Mouse (Mus musculus): ENCODE results near the gene Gtf2h1. TPM values are rescaled to one million over a fixed set of nuclear protein-coding genes. Genes with fewer than 3 reads are reported as not detected.

Gene Gtf2h1
- total RNA-seq (2023): 10 to 100 TPM; 29.5 to 37.0 TPM

GRCm38 (mm10) chr7:46795287-46796205 lies at the start of gene Gtf2h1, which contains the start of gene Hps5:
Gtf2h1 (plus strand) TSS chr7:46796103.
Hps5 (minus strand) TSS chr7:46796064.

GRCm38 (mm10) chr7:46751490-46751889 lies 44.4 kb upstream of the Gtf2h1 start, which contains the start of gene Saa2:
Saa2 (plus strand) TSS chr7:46751790.

GRCm38 (mm10) chr7:46840787-46841525 lies 45.1 kb downstream of the Gtf2h1 start, which contains the start of gene Ldha:
Ldha (plus strand) TSS chr7:46841475.

GRCm38 (mm10) chr7:46860996-46861395 lies 65.1 kb downstream of the Gtf2h1 start, which contains the start of gene Ldhc:
Ldhc (plus strand) TSS chr7:46861203.

Other genes starting within 250 kb of the Gtf2h1 start
- 1 to 10 TPM; 6.5 to 9.2 TPM for gene Sergef, start 156.3 kb upstream of the Gtf2h1 start, total RNA-seq (2023)
- gene Tph1, start 123.6 kb upstream of the Gtf2h1 start, total RNA-seq (2023): not detected
- gene Saal1, start 85.4 kb upstream of the Gtf2h1 start, total RNA-seq (2023): 1 to 10 TPM; 6.3 to 8.9 TPM
- under 1 TPM; 0.46 to 0.76 TPM for gene Saa3, start 80.4 kb upstream of the Gtf2h1 start, total RNA-seq (2023)
- not detected for gene Saa4, start 63.5 kb upstream of the Gtf2h1 start, total RNA-seq (2023)
- not detected for gene Saa1, start 53.1 kb upstream of the Gtf2h1 start, total RNA-seq (2023)
- not detected for gene Saa2, start 44.3 kb upstream of the Gtf2h1 start, total RNA-seq (2023)
- 10 to 100 TPM; 33.9 to 37.3 TPM for gene Hps5, start within 50 bp of the Gtf2h1 start, total RNA-seq (2023)
- 100 to 1,000 TPM; 360 to 389 TPM for gene Ldha, start 45.4 kb downstream of the Gtf2h1 start, total RNA-seq (2023)
- gene Ldhc, start 65.1 kb downstream of the Gtf2h1 start, total RNA-seq (2023): 1 to 10 TPM in 1 of 2 experiments, not detected in 1; 2.0 TPM
- gene Tsg101, start 123.9 kb downstream of the Gtf2h1 start, total RNA-seq (2023): 10 to 100 TPM; 49.7 to 52.7 TPM
- 10 to 100 TPM; 10.3 to 11.4 TPM for gene Uevld, start 162.4 kb downstream of the Gtf2h1 start, total RNA-seq (2023)
- not detected for gene Gm9999, start 187.5 kb downstream of the Gtf2h1 start, total RNA-seq (2023)
- gene Spty2d1, start 212.3 kb downstream of the Gtf2h1 start, total RNA-seq (2023): 10 to 100 TPM; 58.3 to 64.5 TPM